Mouse (Mus musculus) forebrain, embryonic 13.5 days (tissue): ENCODE data around the gene Rab25. TPM values are rescaled to one million over a fixed set of nuclear protein-coding genes. Genes with fewer than 3 reads are reported as not detected.

ENCODE experiments used
- ATAC-seq: fragments of 200-750 bp; cut with Nextera tagmentation; 2 replicates; pipeline ENCODE4 v1.8.0; 2017
- H3K27ac ChIP-seq: fragments of 300-500 bp; sonication (generic); 2 replicates; pipeline ENCODE4 v1.5.1; 2015; ENCODE audit warnings: inconsistent platforms, mild to moderate bottlenecking, moderate library complexity
- H3K27me3 ChIP-seq: fragments of 300-500 bp; sonication (generic); 2 replicates; pipeline ENCODE4 v1.6.1; 2015; ENCODE audit warnings: mild to moderate bottlenecking, inconsistent platforms
- H3K36me3 ChIP-seq: fragments of 300-500 bp; sonication (generic); 2 replicates; pipeline ENCODE4 v1.6.1; 2015; ENCODE audit warnings: mild to moderate bottlenecking, inconsistent platforms; ENCODE audit not compliant: poor library complexity, severe bottlenecking
- H3K4me1 ChIP-seq: fragments of 300-500 bp; sonication (generic); 2 replicates; pipeline ENCODE4 v1.6.1; 2015; ENCODE audit warnings: inconsistent platforms
- H3K4me2 ChIP-seq: fragments of 300-500 bp; sonication (generic); 2 replicates; pipeline ENCODE4 v1.6.1; 2015; ENCODE audit warnings: inconsistent platforms, mild to moderate bottlenecking, moderate library complexity
- H3K4me3 ChIP-seq: fragments of 300-500 bp; sonication (generic); 2 replicates; pipeline ENCODE4 v1.5.1; 2015; ENCODE audit warnings: mild to moderate bottlenecking, inconsistent platforms
- H3K9ac ChIP-seq: fragments of 300-500 bp; sonication (generic); 2 replicates; pipeline ENCODE4 v1.6.1; 2015; ENCODE audit warnings: mild to moderate bottlenecking, inconsistent platforms
- H3K9me3 ChIP-seq: fragments of 300-500 bp; sonication (generic); replicated peaks from 2 replicates; pipeline ENCODE4 v1.6.1; 2016; ENCODE audit warnings: inconsistent platforms
- WGBS: fragments of 180-500 bp; shearing (Covaris S2); methylation state at CpG from one replicate; pipeline ENCODE4 v1.1.7; 2015; 5-methylcytosine and 5-hydroxymethylcytosine counted together
- polyA plus RNA-seq: library from polyadenylated mRNA; unstranded; fragments of >200 nt; fragmentation: Nextera tagmentation; extraction: Ambion mirVana; gene quantifications from 2 replicates; pipeline ENCODE4 v1.2.1, GENCODE M21; 2015

The Rab25 gene
- polyA plus RNA-seq, 1 experiment from 2014 or later, result not detected

DNA sequence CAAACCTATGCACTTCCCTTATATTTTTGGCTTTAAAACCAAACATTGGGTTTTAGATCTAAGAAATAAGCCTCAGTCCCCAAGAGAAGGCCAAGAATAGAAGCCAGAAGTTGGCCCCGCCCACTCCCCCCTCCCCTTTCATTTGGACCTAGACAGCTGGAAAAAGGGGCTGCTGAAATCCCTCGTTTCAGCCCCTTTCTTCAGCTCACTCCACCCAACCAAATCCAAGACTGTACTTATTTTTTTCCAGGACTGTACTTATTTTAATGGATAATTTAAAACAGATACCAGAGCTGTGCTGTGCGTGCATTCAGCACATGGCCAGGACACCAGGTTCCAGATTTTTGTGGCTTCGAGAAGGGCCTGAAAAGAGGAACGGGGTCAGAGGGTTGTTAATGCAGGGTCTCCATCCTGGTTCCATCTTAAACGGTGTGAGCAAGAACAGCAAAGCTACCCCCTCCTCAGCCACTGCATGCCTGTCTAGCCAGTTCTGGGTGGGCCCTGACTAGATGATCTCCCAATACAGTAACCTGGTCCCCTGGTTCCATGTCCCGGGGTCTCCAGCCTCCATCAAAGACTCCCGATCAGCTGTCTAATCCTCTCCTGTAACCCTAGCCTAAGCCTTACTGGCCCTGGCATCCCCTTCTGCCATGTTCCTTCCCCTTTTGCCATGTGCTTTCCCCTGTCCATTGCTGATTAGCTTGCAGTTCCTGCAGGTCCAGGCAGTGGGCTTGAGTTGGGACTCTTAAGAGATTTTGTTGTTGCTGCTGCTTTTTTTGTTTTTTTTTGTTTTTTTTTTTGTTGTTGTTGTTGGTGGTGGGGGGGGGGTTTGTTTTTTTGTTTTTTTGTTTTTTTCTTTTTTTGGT, 44.0 kb downstream of the Rab25 start:
- 50% methylated on average over 8 of the region's 8 CpGs for WGBS
- no peak overlapping the region for H3K9ac ChIP-seq
- H3K4me1 ChIP-seq, result peaks cover 22% of the 10 kb centered on the region
- no peak overlapping the region for H3K4me3 ChIP-seq
- H3K27ac ChIP-seq, result no peak overlapping the region
- H3K9me3 ChIP-seq, result no peaks in the 10 kb centered on the region
- H3K27me3 ChIP-seq, result peaks cover 26% of the 10 kb centered on the region
- no peak overlapping the region for H3K4me2 ChIP-seq
- no peaks in the 10 kb centered on the region for H3K36me3 ChIP-seq
- ATAC-seq, result no peak

DNA sequence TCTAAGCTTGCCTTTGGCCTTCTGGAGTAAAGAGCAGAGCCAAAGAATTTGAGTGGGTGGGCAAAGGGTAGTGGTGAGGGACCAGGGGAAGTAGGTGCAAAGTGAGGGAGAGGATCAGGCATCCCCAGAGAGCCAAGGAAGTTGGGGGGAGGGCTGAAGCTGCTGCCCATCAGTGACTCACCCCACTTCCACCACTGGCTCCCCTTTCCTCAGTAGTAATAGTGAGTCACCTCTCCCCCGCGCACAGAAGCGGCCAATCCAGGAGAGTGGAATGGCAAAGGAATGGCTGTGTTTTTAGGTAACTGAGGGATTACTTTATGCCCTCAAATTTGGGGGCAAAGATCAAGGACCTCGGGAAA, 44.6 kb downstream of the Rab25 start:
- peak overlapping the region; percentile 82; the same call in 1 of the 2 replicates for H3K9ac ChIP-seq
- no peaks in the 10 kb centered on the region for H3K9me3 ChIP-seq
- ATAC-seq, result no peak
- H3K4me1 ChIP-seq, result peaks cover 22% of the 10 kb centered on the region
- WGBS, result 11% methylated on average over 4 of the region's 4 CpGs
- no peaks in the 10 kb centered on the region for H3K36me3 ChIP-seq
- peaks cover 26% of the 10 kb centered on the region for H3K27me3 ChIP-seq
- peak overlapping the region; percentile 59 for H3K4me3 ChIP-seq
- peak overlapping the region; percentile 98 for H3K4me2 ChIP-seq
- no peak overlapping the region for H3K27ac ChIP-seq

DNA sequence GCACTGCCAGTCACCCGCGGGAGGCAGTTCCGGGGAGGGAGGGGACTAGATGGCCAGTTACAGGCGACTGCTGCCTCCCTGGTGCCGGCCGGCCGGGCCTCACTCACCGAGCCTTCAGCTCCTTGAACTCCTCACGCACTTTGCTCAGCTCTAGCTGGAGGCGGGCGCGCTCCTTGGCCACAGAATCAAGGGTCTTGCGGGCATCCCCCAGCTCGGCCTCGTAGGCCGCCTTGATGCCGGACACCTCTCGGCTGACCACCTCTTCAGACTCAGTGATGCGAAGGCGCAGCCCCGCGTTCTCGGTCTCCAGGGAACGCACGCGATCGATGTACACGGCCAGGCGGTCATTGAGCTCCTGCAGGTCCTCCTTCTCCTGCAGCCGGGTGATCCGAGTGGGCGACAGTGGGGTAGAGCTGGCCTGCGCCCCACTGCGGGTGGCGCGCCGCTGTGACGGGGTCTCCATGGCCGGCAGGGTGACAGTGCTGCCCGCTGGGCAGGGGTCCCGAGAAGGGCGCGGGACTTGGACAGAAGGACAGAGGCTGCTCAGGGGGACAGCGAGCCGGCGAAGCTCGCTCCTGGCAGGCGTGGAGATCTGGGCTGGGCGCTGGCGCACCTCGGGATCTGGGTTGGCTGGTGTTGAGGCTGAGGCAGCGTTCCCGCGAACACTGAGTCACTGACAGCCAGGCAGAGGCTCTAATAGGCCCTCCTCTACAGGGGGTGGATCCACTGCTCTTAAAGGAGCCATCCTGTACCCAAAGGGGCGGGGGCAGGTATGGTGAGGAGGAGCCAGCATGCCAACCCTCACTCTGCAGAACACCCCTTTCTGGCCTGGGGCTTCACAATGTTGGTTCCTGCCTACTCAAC, 45.2 kb downstream of the Rab25 start:
- Histone ChIP-seq H3K9me3 (no peaks in the 10 kb centered on the region), H3K9ac (peak overlapping the region; percentile 82), H3K4me3 (peak overlapping the region; percentile 59), H3K27me3 (peaks cover 26% of the 10 kb centered on the region), H3K27ac (0 out of 2 replicates have a peak overlapping the region, but pooled peaks have one; percentile 11), H3K36me3 (no peaks in the 10 kb centered on the region), H3K4me2 (peak overlapping the region; percentile 98), H3K4me1 (peaks cover 22% of the 10 kb centered on the region)
- peak; percentile 93 for ATAC-seq
- WGBS, result under 1% methylated on average over 54 of the region's 55 CpGs

DNA sequence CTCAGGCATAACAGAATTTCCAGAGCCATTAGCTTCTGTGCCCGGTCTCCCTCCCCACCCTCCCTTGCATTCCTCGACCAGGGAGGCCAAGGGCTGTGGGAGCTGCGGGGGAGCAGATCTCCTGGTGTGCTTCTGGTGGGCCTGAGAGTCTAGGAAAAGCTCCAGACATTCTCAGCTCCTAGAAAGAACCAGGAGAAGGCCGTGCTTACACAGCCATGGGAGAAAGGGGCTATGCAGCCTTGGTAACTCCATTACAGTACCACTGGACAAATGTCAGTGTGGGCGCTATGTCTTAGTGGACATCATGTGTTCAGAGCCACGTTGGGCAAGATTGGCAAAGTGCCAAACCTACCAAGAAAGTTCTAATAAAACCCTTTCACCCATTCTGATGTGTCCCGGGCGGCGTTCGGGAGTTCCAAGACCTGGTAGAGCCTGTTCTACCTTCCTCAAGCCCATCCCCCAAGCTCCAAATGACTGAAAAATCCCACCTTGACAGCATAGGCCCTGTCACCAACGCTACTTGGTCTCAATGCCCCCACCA, 46.0 kb downstream of the Rab25 start:
- H3K27me3 ChIP-seq, result peaks cover 26% of the 10 kb centered on the region
- H3K4me2 ChIP-seq, result peak overlapping the region; percentile 98
- H3K4me1 ChIP-seq, result peaks cover 22% of the 10 kb centered on the region
- peak; percentile 5; the same call in 1 of the 2 replicates for ATAC-seq
- 16% methylated on average over 11 of the region's 11 CpGs for WGBS
- peak overlapping the region; percentile 82 for H3K9ac ChIP-seq
- H3K4me3 ChIP-seq, result peak overlapping the region; percentile 59
- H3K9me3 ChIP-seq, result no peaks in the 10 kb centered on the region
- no peak overlapping the region for H3K27ac ChIP-seq
- no peaks in the 10 kb centered on the region for H3K36me3 ChIP-seq

DNA sequence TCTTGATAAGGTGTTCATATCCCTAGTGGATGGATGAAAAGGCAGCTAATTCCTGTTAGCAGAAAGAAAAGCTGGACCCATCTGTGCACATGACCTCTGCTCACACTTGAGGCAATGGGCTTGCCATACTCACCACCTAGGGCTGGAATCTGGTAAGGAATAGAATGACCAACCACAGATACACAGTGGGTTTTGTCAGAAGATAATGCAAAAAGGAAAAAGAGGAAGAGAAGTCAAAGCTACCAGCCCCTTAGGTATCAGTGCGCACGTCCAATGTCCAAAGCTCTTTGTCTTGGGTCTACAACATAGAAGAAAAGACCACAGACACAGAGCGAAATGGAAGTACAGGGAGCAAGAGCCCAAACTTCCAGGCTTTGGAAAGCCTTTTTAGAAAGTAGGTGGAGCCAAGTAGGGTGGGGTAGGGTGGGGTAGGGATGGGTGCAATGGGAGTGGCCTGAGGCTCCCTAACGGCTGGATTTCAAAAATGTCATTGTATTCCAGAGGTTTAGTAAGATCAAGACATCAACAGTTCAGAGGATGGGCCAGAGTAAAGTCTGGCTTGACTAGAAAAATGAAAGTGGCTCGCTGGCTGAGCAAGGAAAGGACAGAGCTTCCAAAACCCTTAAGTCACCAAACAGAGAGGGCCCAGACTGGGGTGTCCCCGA, 46.6 kb downstream of the Rab25 start:
- Histone ChIP-seq H3K4me3 (0 out of 2 replicates have a peak overlapping the region, but pooled peaks have one; percentile 59), H3K27me3 (peaks cover 26% of the 10 kb centered on the region), H3K27ac (no peak overlapping the region), H3K4me2 (peak overlapping the region; percentile 98), H3K36me3 (no peaks in the 10 kb centered on the region), H3K9ac (no peak overlapping the region), H3K4me1 (peaks cover 22% of the 10 kb centered on the region), H3K9me3 (no peaks in the 10 kb centered on the region)
- no peak for ATAC-seq
- WGBS, result 54% methylated on average over 6 of the region's 6 CpGs

DNA sequence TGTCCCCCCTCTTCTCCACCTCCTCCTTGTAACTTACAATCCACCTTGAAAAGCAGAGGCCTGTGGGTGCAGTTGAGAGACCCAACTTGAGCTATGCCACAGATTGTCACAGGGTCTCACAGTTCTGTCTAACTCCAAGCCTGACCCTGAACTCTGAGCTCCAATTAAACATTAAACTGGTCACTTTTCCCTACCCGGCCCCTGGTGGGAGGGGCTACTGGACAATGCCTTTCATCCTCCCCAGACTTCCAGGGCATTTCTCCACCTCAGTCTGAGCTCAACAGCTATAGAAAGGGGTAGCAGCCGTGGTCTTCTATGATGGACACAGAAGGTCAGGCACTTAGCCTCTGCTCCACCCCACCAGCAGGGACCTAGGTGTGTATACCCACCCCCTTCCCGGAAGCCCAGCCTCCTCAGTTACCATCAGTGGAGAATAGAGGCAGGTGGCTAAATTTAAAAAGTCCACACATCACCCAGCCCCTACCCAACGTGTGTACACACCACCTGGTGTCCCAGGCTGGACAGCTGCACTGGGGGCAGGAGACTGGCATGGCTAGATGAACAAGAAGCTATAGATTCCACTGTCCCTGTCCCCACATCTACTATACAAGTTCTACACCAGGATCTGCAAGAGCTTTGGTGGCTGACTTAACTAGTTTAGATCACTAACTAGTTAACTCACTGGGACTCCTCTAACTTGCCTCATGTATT, 47.3 kb downstream of the Rab25 start:
- Histone ChIP-seq H3K9ac (no peak overlapping the region), H3K4me2 (no peak overlapping the region), H3K36me3 (no peaks in the 10 kb centered on the region), H3K4me3 (no peak overlapping the region), H3K27ac (no peak overlapping the region), H3K27me3 (peaks cover 26% of the 10 kb centered on the region), H3K9me3 (no peaks in the 10 kb centered on the region), H3K4me1 (peaks cover 22% of the 10 kb centered on the region)
- ATAC-seq, result no peak
- WGBS, result 48% methylated on average over 4 of the region's 4 CpGs

GRCm38 (mm10) chr3:88500087-88500486, 48.0 kb downstream of the Rab25 start:
- H3K4me1 ChIP-seq, result peaks cover 22% of the 10 kb centered on the region
- 87% methylated on average over 7 of the region's 7 CpGs for WGBS
- H3K27ac ChIP-seq, result no peak overlapping the region
- no peak overlapping the region for H3K9ac ChIP-seq
- no peaks in the 10 kb centered on the region for H3K9me3 ChIP-seq
- H3K4me2 ChIP-seq, result no peak overlapping the region
- peaks cover 26% of the 10 kb centered on the region for H3K27me3 ChIP-seq
- no peak for ATAC-seq
- H3K36me3 ChIP-seq, result no peaks in the 10 kb centered on the region
- no peak overlapping the region for H3K4me3 ChIP-seq

DNA sequence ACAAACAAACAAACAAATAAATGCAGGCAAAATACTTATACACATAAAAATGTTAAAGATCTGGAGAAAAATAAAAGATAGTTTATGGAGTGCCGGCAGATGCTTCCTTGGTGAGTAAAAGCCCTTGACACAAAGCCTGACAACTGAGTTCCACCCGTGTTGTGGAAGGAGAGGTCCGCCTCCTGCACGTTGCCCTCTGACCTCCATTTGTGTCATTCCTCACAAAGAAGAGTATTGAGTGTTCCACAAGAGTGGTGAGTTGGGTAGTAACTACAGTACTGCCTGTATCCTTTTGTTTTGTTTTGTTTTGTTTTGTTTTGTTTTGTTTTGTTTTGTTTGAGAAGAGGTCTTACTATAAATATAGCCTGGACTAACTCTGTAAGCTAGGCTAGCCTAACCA, 48.5 kb downstream of the Rab25 start:
- Histone ChIP-seq H3K27ac (no peak overlapping the region), H3K9ac (no peak overlapping the region), H3K9me3 (no peaks in the 10 kb centered on the region), H3K4me3 (no peak overlapping the region), H3K4me1 (peaks cover 26% of the 10 kb centered on the region), H3K4me2 (no peak overlapping the region), H3K36me3 (no peaks in the 10 kb centered on the region), H3K27me3 (peaks cover 26% of the 10 kb centered on the region)
- no peak for ATAC-seq
- 72% methylated on average over 4 of the region's 4 CpGs for WGBS

DNA sequence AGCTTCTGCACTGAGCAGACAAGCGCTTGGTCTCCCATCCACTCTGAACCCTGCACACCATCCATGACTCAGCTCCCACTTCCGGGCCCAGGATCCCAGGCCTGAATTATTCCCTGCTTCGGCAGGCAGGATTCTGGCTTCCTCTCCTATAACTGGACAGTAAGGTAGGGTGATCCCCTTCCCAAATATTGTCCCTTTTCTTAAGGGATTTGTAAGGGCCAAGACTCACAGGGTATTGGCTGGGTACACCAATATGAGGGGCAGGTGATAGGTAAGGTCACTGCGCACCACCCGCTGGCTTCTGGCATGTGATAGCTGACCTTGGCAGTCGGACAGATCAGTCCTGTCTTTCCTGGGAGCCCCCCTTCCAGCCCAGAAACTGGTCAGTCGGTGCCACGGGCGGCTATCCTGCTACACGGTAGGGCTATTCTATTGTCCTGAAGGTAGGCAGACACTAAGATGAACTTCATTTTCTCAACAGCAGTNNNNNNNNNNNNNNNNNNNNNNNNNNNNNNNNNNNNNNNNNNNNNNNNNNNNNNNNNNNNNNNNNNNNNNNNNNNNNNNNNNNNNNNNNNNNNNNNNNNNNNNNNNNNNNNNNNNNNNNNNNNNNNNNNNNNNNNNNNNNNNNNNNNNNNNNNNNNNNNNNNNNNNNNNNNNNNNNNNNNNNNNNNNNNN, 52.2 kb downstream of the Rab25 start:
- WGBS, result 82% methylated on average over 10 of the region's 10 CpGs
- no peak for ATAC-seq
- 0 out of 2 replicates have a peak, but pooled peaks cover 3% of the 10 kb centered on the region for H3K27me3 ChIP-seq

GRCm38 (mm10) chr3:88494836-88495628, 53.1 kb downstream of the Rab25 start:
- no peaks in the 10 kb centered on the region for H3K9me3 ChIP-seq
- H3K36me3 ChIP-seq, result no peaks in the 10 kb centered on the region
- H3K27me3 ChIP-seq, result no peaks in the 10 kb centered on the region
- peaks cover 17% of the 10 kb centered on the region for H3K4me1 ChIP-seq
- ATAC-seq, result no peak
- no peak overlapping the region for H3K27ac ChIP-seq
- H3K9ac ChIP-seq, result no peak overlapping the region
- H3K4me2 ChIP-seq, result no peak overlapping the region
- whole genome bisulfite sequencing, result 68% methylated on average over 9 of the region's 9 CpGs
- H3K4me3 ChIP-seq, result no peak overlapping the region

More for the DNA sequence above, 52.2 kb downstream of the Rab25 start:
- H3K27ac ChIP-seq, result no peak overlapping the region
- no peak overlapping the region for H3K4me2 ChIP-seq
- H3K9ac ChIP-seq, result no peak overlapping the region
- H3K36me3 ChIP-seq, result no peaks in the 10 kb centered on the region
- H3K9me3 ChIP-seq, result no peaks in the 10 kb centered on the region
- no peak overlapping the region for H3K4me3 ChIP-seq
- peaks cover 17% of the 10 kb centered on the region for H3K4me1 ChIP-seq
